ENCODE assay signal across 24 mouse cellular contexts in genomic region chr8:44852223-44852622, GRCm38 (mm10).
DNase-seq lines count a peak whose midpoint lies in the region; ATAC-seq and TF ChIP-seq lines count a peak whose summit lies in the region.
"Had no signal": no experiment of that assay in that cellular context is flagged by ENCODE, and none has a peak within 500 bp of the region (broad histone marks: within the 10 kb centered on the region; RNA-seq: fewer than 3 reads in every experiment).

No protein-coding gene starts in this region.

- TF ChIP-seq CTCF in kidney, adult 2 months (conservative IDR thresholded peaks at IDR 0.05; ENCODE audit: insufficient read depth, insufficient read length, low read depth, low read length) = no peak

- no peaks in the 10 kb centered on the region for H3K9me3 ChIP-seq in intestine, embryonic 15.5 days
- no peaks in the 10 kb centered on the region for H3K9me3 ChIP-seq in intestine, embryonic 16.5 days (ENCODE audit: control insufficient read depth, low read length)
- no peaks in the 10 kb centered on the region for H3K9me3 ChIP-seq in kidney, embryonic 15.5 days (replicated peaks)
- H3K9me3 ChIP-seq: embryonic facial prominence, embryonic 10.5 days; embryonic facial prominence, embryonic 12.5 days; forebrain, embryonic 13.5 days; forebrain, embryonic 15.5 days had no signal

- WGBS in intestine, embryonic 15.5 days = 56% methylated on average over 4 of the region's 4 CpGs
- WGBS in intestine, embryonic 16.5 days = 61% methylated on average over 4 of the region's 4 CpGs
- WGBS in kidney, adult 2 months = 41% methylated on average over 4 of the region's 4 CpGs
- 48% methylated on average over 4 of the region's 4 CpGs for WGBS in kidney, embryonic 15.5 days

- H3K36me3 ChIP-seq in intestine, embryonic 15.5 days = no peaks in the 10 kb centered on the region
- H3K36me3 ChIP-seq in intestine, embryonic 16.5 days (ENCODE audit: control insufficient read depth, insufficient read depth, low read length) = no peaks in the 10 kb centered on the region
- no peaks in the 10 kb centered on the region for H3K36me3 ChIP-seq in kidney, adult 2 months (ENCODE audit: control insufficient read depth, insufficient read depth, low read length)
- no peaks in the 10 kb centered on the region for H3K36me3 ChIP-seq in kidney, embryonic 15.5 days
- H3K36me3 ChIP-seq: embryonic facial prominence, embryonic 10.5 days; embryonic facial prominence, embryonic 12.5 days; forebrain, embryonic 15.5 days; G1E had no signal

- H3K9ac ChIP-seq in intestine, embryonic 15.5 days = no peak overlapping the region
- no peak overlapping the region for H3K9ac ChIP-seq in intestine, embryonic 16.5 days (ENCODE audit: low read depth, low read length)
- no peak overlapping the region for H3K9ac ChIP-seq in kidney, embryonic 15.5 days
- H3K9ac ChIP-seq: embryonic facial prominence, embryonic 12.5 days; forebrain, embryonic 13.5 days; forebrain, embryonic 15.5 days had no signal

- no peaks in the 10 kb centered on the region for H3K27me3 ChIP-seq in intestine, embryonic 15.5 days (replicated peaks)
- H3K27me3 ChIP-seq in intestine, embryonic 16.5 days (replicated peaks; ENCODE audit: control insufficient read depth, insufficient read depth, low read length) = no peaks in the 10 kb centered on the region
- H3K27me3 ChIP-seq in kidney, adult 2 months (replicated peaks; ENCODE audit: control insufficient read depth, insufficient read depth, low read length) = no peaks in the 10 kb centered on the region
- H3K27me3 ChIP-seq in kidney, embryonic 15.5 days = no peaks in the 10 kb centered on the region
- H3K27me3 ChIP-seq: CH12.LX; embryonic facial prominence, embryonic 12.5 days; forebrain, embryonic 13.5 days; forebrain, embryonic 15.5 days; Patski had no signal

- H3K27ac ChIP-seq in intestine, embryonic 15.5 days = no peak overlapping the region
- no peak overlapping the region for H3K27ac ChIP-seq in intestine, embryonic 16.5 days (ENCODE audit: low read length)
- H3K27ac ChIP-seq in kidney, adult 2 months (ENCODE audit: insufficient read depth, low read depth, low read length) = no peak overlapping the region
- H3K27ac ChIP-seq in kidney, embryonic 15.5 days = no peak overlapping the region
- H3K27ac ChIP-seq: embryonic facial prominence, embryonic 10.5 days; embryonic facial prominence, embryonic 12.5 days; forebrain, embryonic 13.5 days; forebrain, embryonic 15.5 days had no signal

- peak; percentile 53 for DNase-seq in kidney, adult 2 months
- no peak for DNase-seq in kidney, postnatal 14 days
- DNase-seq in kidney, postnatal 36 days = peak; percentile 14 to 26
- DNase-seq: adrenal gland, adult 8-10 months; adrenal gland, postnatal 14 days; adrenal gland, postnatal 36 days; B cell, adult 2 months; cerebellum, adult 11-12 months; cerebellum, adult 2 months; cerebellum, adult 9-10 months; cerebellum, postnatal 10 days; cerebellum, postnatal 25 days had no signal

- H3K4me2 ChIP-seq in intestine, embryonic 15.5 days (replicated peaks) = no peak overlapping the region
- H3K4me2 ChIP-seq in intestine, embryonic 16.5 days (ENCODE audit: low read depth, low read length) = no peak overlapping the region
- H3K4me2 ChIP-seq in kidney, embryonic 15.5 days = no peak overlapping the region
- H3K4me2 ChIP-seq: embryonic facial prominence, embryonic 12.5 days; forebrain, embryonic 13.5 days; forebrain, embryonic 15.5 days had no signal

- ATAC-seq in intestine, embryonic 15.5 days = 0 out of 2 replicates have a peak, but pooled peaks have one; percentile 39
- ATAC-seq in intestine, embryonic 16.5 days = no peak
- ATAC-seq in kidney, embryonic 15.5 days (replicated peaks; ENCODE audit: low FRiP score) = no peak
- ATAC-seq: activated CD4-positive, CD25-positive, alpha-beta regulatory T cell, adult 4 months; CD4-positive, CD25-positive, alpha-beta regulatory T cell, adult 4 months; forebrain, embryonic 13.5 days; forebrain, embryonic 15.5 days; Patski had no signal

- no peaks in the 10 kb centered on the region for H3K4me1 ChIP-seq in intestine, embryonic 15.5 days (replicated peaks)
- H3K4me1 ChIP-seq in intestine, embryonic 16.5 days (ENCODE audit: control insufficient read depth, insufficient read depth, low read length) = no peaks in the 10 kb centered on the region
- no peaks in the 10 kb centered on the region for H3K4me1 ChIP-seq in kidney, adult 2 months (ENCODE audit: control insufficient read depth, insufficient read depth, low read length)
- no peaks in the 10 kb centered on the region for H3K4me1 ChIP-seq in kidney, embryonic 15.5 days
- H3K4me1 ChIP-seq: embryonic facial prominence, embryonic 10.5 days; embryonic facial prominence, embryonic 12.5 days; forebrain, embryonic 15.5 days had no signal

- TF ChIP-seq POLR2A in kidney, adult 2 months (IDR thresholded peaks at IDR 0.05; ENCODE audit: low read depth, low read length) = no peak

- H3K4me3 ChIP-seq in intestine, embryonic 15.5 days (replicated peaks) = no peak overlapping the region
- no peak overlapping the region for H3K4me3 ChIP-seq in intestine, embryonic 16.5 days (ENCODE audit: low read length)
- no peak overlapping the region for H3K4me3 ChIP-seq in kidney, adult 2 months (ENCODE audit: insufficient read depth, low read depth, low read length)
- no peak overlapping the region for H3K4me3 ChIP-seq in kidney, embryonic 15.5 days (replicated peaks)
- H3K4me3 ChIP-seq: embryonic facial prominence, embryonic 10.5 days; embryonic facial prominence, embryonic 12.5 days; forebrain, embryonic 13.5 days; forebrain, embryonic 15.5 days had no signal
